Mouse (Mus musculus) E14TG2a.4 (cell line): ENCODE measurements around the gene Tmem62.

Source experiments
- CTCF ChIP-seq: conservative IDR thresholded peaks from 2 replicates; pipeline ENCODE4 v1.5.1; 2014; ENCODE audit warnings: low read length
- NANOG ChIP-seq: IDR thresholded peaks from 2 replicates; pipeline ENCODE4 v1.6.1; 2014; ENCODE audit warnings: borderline replicate concordance, low read length, mixed read lengths

DNA sequence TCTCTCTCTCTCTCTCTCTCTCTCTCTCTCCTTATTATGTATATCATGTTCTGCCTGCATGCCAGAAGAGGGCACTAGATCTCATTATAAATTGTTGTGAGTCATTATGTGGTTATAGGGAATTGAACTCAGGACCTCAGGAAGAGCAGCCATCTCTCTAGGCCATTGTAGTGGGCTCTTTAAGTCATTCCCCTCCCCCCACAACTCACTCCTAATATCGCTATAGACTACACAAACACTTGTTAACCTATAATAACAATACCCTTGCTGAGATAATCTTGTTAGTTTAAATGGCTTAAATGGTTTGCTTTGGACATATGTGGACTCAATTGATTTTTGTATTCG is 1.8 kb downstream of the Tmem62 start:
- TF ChIP-seq CTCF (no peak), NANOG (no peak)
